Mouse (Mus musculus): ENCODE measurements around the gene Sap30bp. TPM values are rescaled to one million over a fixed set of nuclear protein-coding genes. Genes with fewer than 3 reads are reported as not detected.

Gene Sap30bp
- 49.5 and 53.5 TPM in 2 replicates for polyA plus RNA-seq (2012; rRNA removed)

DNA sequence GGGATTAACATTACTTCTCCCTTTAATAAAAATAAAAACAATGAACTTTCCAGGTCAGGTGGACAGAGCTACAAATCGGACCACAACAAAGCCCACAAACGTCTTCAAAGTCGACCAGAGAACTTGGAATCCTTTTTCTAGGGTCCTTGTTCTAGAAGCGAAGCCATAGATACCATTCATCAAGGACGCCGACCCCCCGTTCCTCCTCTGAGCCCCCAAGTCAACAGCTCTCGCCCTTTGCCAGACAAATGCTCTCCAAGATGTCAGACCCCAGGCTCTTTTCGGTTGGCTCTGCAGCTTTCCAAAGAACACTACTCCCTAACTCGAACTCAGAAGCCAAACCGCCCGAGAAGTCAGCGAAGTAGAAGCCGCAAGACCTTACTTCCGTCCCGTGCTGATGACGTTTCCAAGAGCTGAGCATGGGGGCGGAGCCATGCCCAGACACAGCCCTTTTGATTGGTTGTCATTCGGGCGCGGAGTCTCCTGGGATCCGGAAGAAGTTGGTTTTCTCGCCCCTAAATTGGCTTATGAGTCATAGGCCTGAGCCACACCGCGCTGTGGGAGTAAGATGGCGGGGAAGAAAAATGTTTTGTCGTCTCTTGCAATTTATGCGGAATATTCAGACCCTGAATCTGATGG is at the start of gene Sap30bp, which contains the start of gene Recql5:
Sap30bp (plus strand) TSS at position 175 of the 639 bp plus-strand sequence.
Recql5 (minus strand) TSS at position 370 of the 639 bp plus-strand sequence.
- no peaks in the 10 kb centered on the region for H3K4me1 ChIP-seq (ENCODE audit: control insufficient read depth, insufficient read depth, low read length)
- H3K27ac ChIP-seq (ENCODE audit: insufficient read depth, low read length), result peak within 1 kb of the TSS; percentile 8; the same call in 1 of the 2 replicates
- TF ChIP-seq CTCF (IDR thresholded peaks at IDR 0.05; ENCODE audit: borderline replicate concordance, insufficient read depth, low read depth, low read length), result no peak
- peak; percentile 86; the same call in 1 of the 2 replicates for TF ChIP-seq POLR2A (IDR thresholded peaks at IDR 0.05; ENCODE audit: borderline replicate concordance, insufficient read depth, low read length)
- DNase-seq, result peak; percentile 98
- H3K27me3 ChIP-seq (ENCODE audit: control insufficient read depth, insufficient read depth, low read length), result no peaks in the 10 kb centered on the region
- under 1% methylated on average over 28 of the region's 28 CpGs for WGBS
- peak within 1 kb of the TSS; percentile 95 for H3K4me3 ChIP-seq (replicated peaks; ENCODE audit: insufficient read depth, low read depth, low read length)

DNA sequence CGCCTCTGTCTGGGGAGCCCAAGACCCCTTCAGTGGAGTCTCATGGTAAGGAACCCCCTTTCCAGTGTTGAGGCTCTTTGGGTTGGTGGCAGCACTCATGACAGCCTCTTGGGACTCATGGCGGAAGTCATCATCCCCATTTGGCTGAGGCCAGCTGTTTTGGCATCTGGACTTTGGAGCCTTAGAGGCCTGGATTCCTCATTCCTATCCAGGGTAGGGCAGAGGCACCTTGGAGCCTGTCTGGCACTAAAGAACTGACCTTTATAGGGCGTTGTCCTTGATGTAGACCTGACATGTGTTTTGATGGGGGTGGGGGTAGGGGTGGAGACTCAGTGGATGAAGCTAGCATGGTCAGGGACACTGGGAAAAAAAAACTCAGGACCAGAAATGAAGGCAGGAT is 48.7 kb upstream of the Sap30bp start:
- Histone ChIP-seq H3K4me1 (ENCODE audit: control insufficient read depth, insufficient read depth, low read length) (0 out of 2 replicates have a peak, but pooled peaks cover 6% of the 10 kb centered on the region), H3K27me3 (ENCODE audit: control insufficient read depth, insufficient read depth, low read length) (no peaks in the 10 kb centered on the region), H3K4me3 (replicated peaks; ENCODE audit: insufficient read depth, low read depth, low read length) (no peak overlapping the region), H3K27ac (ENCODE audit: insufficient read depth, low read length) (no peak overlapping the region)
- TF ChIP-seq CTCF (IDR thresholded peaks at IDR 0.05; ENCODE audit: borderline replicate concordance, insufficient read depth, low read depth, low read length) (no peak), POLR2A (IDR thresholded peaks at IDR 0.05; ENCODE audit: borderline replicate concordance, insufficient read depth, low read length) (no peak)
- no peak for DNase-seq
- 96% methylated on average over 3 of the region's 3 CpGs for WGBS

DNA sequence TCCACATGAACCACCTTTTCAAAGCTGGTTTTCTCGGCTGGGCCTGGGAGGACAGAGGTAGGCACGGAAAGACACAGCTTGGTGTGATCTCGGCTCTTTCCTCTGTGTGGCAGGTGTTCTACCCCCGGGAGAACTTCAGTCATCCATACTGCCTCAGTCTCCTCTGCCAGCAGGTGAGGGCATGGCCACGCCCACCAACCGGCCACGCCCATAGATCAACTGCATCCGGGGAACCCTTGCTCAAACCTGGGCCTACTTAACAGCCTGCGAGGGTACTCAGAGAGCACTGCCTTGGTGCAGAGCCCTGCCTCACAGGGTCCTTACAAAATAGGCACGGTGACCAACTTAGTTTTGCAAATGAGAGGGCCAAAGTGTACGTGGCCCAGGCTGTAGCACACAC is 47.8 kb upstream of the Sap30bp start:
- no peak for DNase-seq
- Histone ChIP-seq H3K4me3 (replicated peaks; ENCODE audit: insufficient read depth, low read depth, low read length) (no peak overlapping the region), H3K27ac (ENCODE audit: insufficient read depth, low read length) (no peak overlapping the region), H3K4me1 (ENCODE audit: control insufficient read depth, insufficient read depth, low read length) (0 out of 2 replicates have a peak, but pooled peaks cover 6% of the 10 kb centered on the region), H3K27me3 (ENCODE audit: control insufficient read depth, insufficient read depth, low read length) (no peaks in the 10 kb centered on the region)
- no peak for TF ChIP-seq POLR2A (IDR thresholded peaks at IDR 0.05; ENCODE audit: borderline replicate concordance, insufficient read depth, low read length)
- no peak for TF ChIP-seq CTCF (IDR thresholded peaks at IDR 0.05; ENCODE audit: borderline replicate concordance, insufficient read depth, low read depth, low read length)
- WGBS, result 77% methylated on average over 11 of the region's 11 CpGs

DNA sequence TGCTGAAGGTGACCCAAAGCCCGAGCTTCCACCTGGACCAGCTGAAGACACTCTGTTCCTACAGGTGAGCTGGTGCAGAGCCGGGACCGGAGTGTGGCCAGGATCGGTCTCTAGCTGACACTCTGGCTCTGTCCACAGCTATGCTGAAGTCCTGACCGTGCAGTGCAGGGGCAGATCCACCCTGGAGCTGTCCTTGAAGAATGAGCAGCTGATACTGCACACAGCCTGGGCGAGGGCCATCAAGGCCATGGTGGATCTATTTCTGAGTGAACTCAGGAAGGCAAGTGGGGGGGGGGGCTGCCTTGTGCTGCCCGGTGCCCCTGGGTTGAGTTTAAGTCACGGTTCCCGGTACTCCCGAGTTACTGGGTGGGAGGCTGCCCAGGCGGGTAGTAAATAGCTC is 46.6 kb upstream of the Sap30bp start:
- WGBS, result 89% methylated on average over 11 of the region's 11 CpGs
- TF ChIP-seq POLR2A (IDR thresholded peaks at IDR 0.05; ENCODE audit: borderline replicate concordance, insufficient read depth, low read length), result no peak
- no peak for TF ChIP-seq CTCF (IDR thresholded peaks at IDR 0.05; ENCODE audit: borderline replicate concordance, insufficient read depth, low read depth, low read length)

DNA sequence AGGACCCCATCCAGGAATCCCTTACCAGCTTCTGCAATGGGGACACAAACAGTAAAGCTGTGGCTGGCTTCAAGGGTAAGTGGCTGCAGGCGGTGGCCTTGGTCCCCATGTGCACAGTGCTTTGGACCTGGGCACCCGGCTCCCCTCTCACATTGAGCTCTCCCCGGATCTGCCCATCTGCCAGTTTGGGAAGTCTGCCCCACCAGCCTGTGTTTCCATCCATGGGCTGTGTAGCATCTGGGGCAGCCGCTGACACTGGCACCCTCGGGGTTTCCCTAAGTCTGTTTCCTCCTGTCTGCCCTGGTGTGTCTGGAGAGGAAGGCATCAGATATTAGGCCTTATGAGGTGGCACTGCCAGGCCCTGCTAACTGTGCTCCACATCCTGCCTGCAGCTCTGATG is 45.1 kb upstream of the Sap30bp start:
- TF ChIP-seq POLR2A (IDR thresholded peaks at IDR 0.05; ENCODE audit: borderline replicate concordance, insufficient read depth, low read length), result no peak
- TF ChIP-seq CTCF (IDR thresholded peaks at IDR 0.05; ENCODE audit: borderline replicate concordance, insufficient read depth, low read depth, low read length), result no peak
- WGBS, result 25% methylated on average over 5 of the region's 5 CpGs
- 0 out of 2 replicates have a peak, but pooled peaks cover 4% of the 10 kb centered on the region for H3K4me1 ChIP-seq (ENCODE audit: control insufficient read depth, insufficient read depth, low read length)

More for the DNA sequence above, 46.6 kb upstream of the Sap30bp start:
- 0 out of 2 replicates have a peak, but pooled peaks cover 6% of the 10 kb centered on the region for H3K4me1 ChIP-seq (ENCODE audit: control insufficient read depth, insufficient read depth, low read length)
- no peak overlapping the region for H3K4me3 ChIP-seq (replicated peaks; ENCODE audit: insufficient read depth, low read depth, low read length)
- no peaks in the 10 kb centered on the region for H3K27me3 ChIP-seq (ENCODE audit: control insufficient read depth, insufficient read depth, low read length)
- no peak overlapping the region for H3K27ac ChIP-seq (ENCODE audit: insufficient read depth, low read length)
- DNase-seq, result no peak

DNA sequence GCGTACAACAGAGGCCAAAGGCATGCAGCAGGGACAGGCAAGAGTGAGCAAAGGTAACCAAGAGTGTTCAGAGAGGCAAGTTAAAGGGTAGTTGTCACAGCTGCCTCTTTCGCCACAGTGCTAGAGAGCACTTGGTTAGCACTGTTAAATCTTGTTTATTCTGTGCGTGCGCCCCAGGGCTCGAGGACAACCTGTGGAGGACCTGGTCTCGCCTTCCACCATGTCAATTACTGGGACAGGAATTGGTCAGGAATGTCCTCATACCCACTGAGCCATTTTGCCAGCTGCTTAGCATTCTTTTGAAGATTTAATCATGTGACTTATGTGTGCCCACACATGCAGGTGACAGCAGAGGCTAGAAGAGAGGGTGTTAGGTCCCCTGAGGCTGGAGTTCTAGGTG is 43.9 kb upstream of the Sap30bp start:
- 93% methylated on average over 6 of the region's 6 CpGs for WGBS
- Histone ChIP-seq H3K4me1 (ENCODE audit: control insufficient read depth, insufficient read depth, low read length) (no peaks in the 10 kb centered on the region), H3K4me3 (replicated peaks; ENCODE audit: insufficient read depth, low read depth, low read length) (no peak overlapping the region), H3K27me3 (ENCODE audit: control insufficient read depth, insufficient read depth, low read length) (no peaks in the 10 kb centered on the region), H3K27ac (ENCODE audit: insufficient read depth, low read length) (no peak overlapping the region)
- TF ChIP-seq CTCF (IDR thresholded peaks at IDR 0.05; ENCODE audit: borderline replicate concordance, insufficient read depth, low read depth, low read length) (no peak), POLR2A (IDR thresholded peaks at IDR 0.05; ENCODE audit: borderline replicate concordance, insufficient read depth, low read length) (no peak)
- DNase-seq, result no peak

More for the DNA sequence above, 45.1 kb upstream of the Sap30bp start:
- Histone ChIP-seq H3K27ac (ENCODE audit: insufficient read depth, low read length) (no peak overlapping the region), H3K4me3 (replicated peaks; ENCODE audit: insufficient read depth, low read depth, low read length) (no peak overlapping the region), H3K27me3 (ENCODE audit: control insufficient read depth, insufficient read depth, low read length) (no peaks in the 10 kb centered on the region)
- no peak for DNase-seq

DNA sequence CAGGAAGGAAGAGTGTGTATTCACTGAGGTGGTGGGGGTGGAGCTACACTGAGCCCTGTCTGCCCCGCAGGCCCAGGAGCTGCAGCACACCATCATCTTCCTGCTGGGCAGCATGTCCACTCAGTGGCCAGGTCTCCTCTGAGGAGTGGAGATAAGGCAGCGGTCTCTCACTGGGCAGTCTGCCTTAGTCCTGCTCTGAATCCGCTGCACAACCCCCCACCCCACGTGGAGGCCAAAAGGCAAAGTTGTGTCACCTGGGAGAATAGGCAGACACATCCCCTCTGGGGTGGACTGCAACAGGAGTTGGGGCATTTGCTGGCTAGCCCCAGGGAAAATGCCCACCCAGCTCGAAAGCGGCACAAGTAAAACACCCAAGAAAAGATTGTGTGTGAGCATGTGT is 40.9 kb upstream of the Sap30bp start:
- no peak overlapping the region for H3K4me3 ChIP-seq (replicated peaks; ENCODE audit: insufficient read depth, low read depth, low read length)
- H3K4me1 ChIP-seq (ENCODE audit: control insufficient read depth, insufficient read depth, low read length), result no peaks in the 10 kb centered on the region
- TF ChIP-seq POLR2A (IDR thresholded peaks at IDR 0.05; ENCODE audit: borderline replicate concordance, insufficient read depth, low read length) (no peak), CTCF (IDR thresholded peaks at IDR 0.05; ENCODE audit: borderline replicate concordance, insufficient read depth, low read depth, low read length) (no peak)
- DNase-seq, result no peak
- no peak overlapping the region for H3K27ac ChIP-seq (ENCODE audit: insufficient read depth, low read length)
- no peaks in the 10 kb centered on the region for H3K27me3 ChIP-seq (ENCODE audit: control insufficient read depth, insufficient read depth, low read length)
- 63% methylated on average over 6 of the region's 6 CpGs for WGBS

DNA sequence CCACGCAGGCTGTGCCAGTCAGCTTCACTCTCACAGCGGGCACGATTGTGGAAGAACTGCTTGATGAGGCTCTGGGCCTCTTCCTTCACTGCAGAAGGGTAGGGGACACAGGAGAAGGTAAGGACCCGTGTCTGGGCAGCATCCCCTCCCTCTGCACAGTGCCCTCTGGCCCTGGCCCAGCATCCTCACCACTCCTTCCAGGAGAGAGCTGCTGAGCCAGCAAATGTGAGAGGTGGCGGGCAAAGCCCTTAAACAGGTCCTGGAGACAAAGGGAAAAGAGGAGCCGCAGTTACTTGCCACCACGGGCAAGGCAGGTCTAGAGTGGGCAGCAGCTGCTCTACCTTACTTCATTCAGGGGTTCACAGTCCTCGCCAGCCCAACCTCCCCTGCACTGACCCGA is 40.0 kb upstream of the Sap30bp start:
- H3K27me3 ChIP-seq (ENCODE audit: control insufficient read depth, insufficient read depth, low read length), result no peaks in the 10 kb centered on the region
- TF ChIP-seq CTCF (IDR thresholded peaks at IDR 0.05; ENCODE audit: borderline replicate concordance, insufficient read depth, low read depth, low read length) (no peak), POLR2A (IDR thresholded peaks at IDR 0.05; ENCODE audit: borderline replicate concordance, insufficient read depth, low read length) (no peak)
- H3K27ac ChIP-seq (ENCODE audit: insufficient read depth, low read length), result no peak overlapping the region
- H3K4me1 ChIP-seq (ENCODE audit: control insufficient read depth, insufficient read depth, low read length), result no peaks in the 10 kb centered on the region
- 79% methylated on average over 9 of the region's 9 CpGs for WGBS
- DNase-seq, result no peak
- no peak overlapping the region for H3K4me3 ChIP-seq (replicated peaks; ENCODE audit: insufficient read depth, low read depth, low read length)
